Mouse (Mus musculus) kidney, postnatal 0 days (tissue): ENCODE measurements at regions not wholly inside any gene's neighbourhood (a gene's known extent, or its start where the extent isn't known, plus 50 kb on each side); places are given as distances from the start of the nearest gene placed in this dataset.
A peak's percentile ranks its signal among the peaks of the same experiment; 100 is the strongest.

ENCODE experiments used
- ATAC-seq: fragments of 200-750 bp; cut with Nextera tagmentation; replicated peaks from 2 replicates; pipeline ENCODE4 v1.8.0; 2017; ENCODE audit warnings: low read depth, moderate number of reproducible peaks, moderate TSS enrichment, moderate library complexity; ENCODE audit not compliant: low FRiP score
- DNase-seq: peaks from one replicate; pipeline ENCODE4 v3.0.0-alpha.2; 2016; ENCODE audit warnings: low spot score
- H3K27ac ChIP-seq: fragments of 300-500 bp; sonication (generic); 2 replicates; pipeline ENCODE4 v1.5.1; 2014; ENCODE audit warnings: mild to moderate bottlenecking
- H3K27me3 ChIP-seq: fragments of 300-500 bp; sonication (generic); 2 replicates; pipeline ENCODE4 v1.6.1; 2014; ENCODE audit warnings: low read length, mixed read lengths; ENCODE audit not compliant: insufficient read depth
- H3K36me3 ChIP-seq: fragments of 300-500 bp; sonication (generic); 2 replicates; pipeline ENCODE4 v1.6.1; 2014; ENCODE audit warnings: low read length, mixed read lengths; ENCODE audit not compliant: insufficient read depth
- H3K4me1 ChIP-seq: fragments of 300-500 bp; sonication (generic); replicated peaks from 2 replicates; pipeline ENCODE4 v1.6.1; 2014; ENCODE audit warnings: antibody characterized with exemption, low read length, mixed read lengths; ENCODE audit not compliant: insufficient read depth
- H3K4me2 ChIP-seq: fragments of 300-500 bp; sonication (generic); 2 replicates; pipeline ENCODE4 v1.6.1; 2014; ENCODE audit warnings: mild to moderate bottlenecking, low read length, moderate library complexity, mixed read lengths
- H3K4me3 ChIP-seq: fragments of 300-500 bp; sonication (generic); replicated peaks from 2 replicates; pipeline ENCODE4 v1.5.1; 2014; ENCODE audit warnings: low read depth, low read length
- H3K9ac ChIP-seq: fragments of 300-500 bp; sonication (generic); 2 replicates; pipeline ENCODE4 v1.6.1; 2014; ENCODE audit warnings: low read depth, low read length
- H3K9me3 ChIP-seq: fragments of 300-500 bp; sonication (generic); replicated peaks from 2 replicates; pipeline ENCODE4 v1.6.1; 2016; ENCODE audit warnings: low read length, inconsistent platforms, mixed read lengths
- CTCF ChIP-seq: IDR thresholded peaks from 2 replicates; pipeline ENCODE4 v1.5.1; 2016; ENCODE audit warnings: antibody characterized with exemption, low read depth, mild to moderate bottlenecking, moderate library complexity
- WGBS: fragments of 180-500 bp; shearing (Covaris S2); extraction: QIAGEN DNeasy Blood & Tissue Kit; methylation state at CpG from one replicate; pipeline ENCODE4 v1.1.7; 2014; 5-methylcytosine and 5-hydroxymethylcytosine counted together

DNA sequence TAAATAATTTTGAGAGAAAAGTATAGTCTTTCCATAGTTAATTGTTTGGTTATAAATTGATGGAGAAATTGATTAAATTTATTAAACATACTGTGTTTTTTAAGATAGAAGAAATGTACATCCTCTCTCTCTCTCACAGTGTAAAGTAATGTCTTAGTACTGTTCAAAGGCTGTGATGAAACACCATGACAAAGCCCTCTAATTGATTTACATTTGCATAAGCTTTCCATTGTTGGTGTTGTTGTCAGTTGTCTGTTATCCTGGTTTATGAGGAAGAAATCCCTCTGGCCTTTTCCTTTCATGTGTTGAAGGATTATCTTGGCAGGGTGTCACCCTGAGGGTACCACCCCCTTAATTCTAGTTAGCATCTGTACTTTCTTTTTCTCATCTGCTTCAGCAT is 207.2 kb upstream of the Dmd start:
- no peak overlapping the region for H3K9ac ChIP-seq
- H3K27me3 ChIP-seq = no peaks in the 10 kb centered on the region
- no peak overlapping the region for H3K4me3 ChIP-seq
- no peak overlapping the region for H3K27ac ChIP-seq
- ATAC-seq (no peak), DNase-seq (no peak)
- no peak for TF ChIP-seq CTCF
- no peaks in the 10 kb centered on the region for H3K36me3 ChIP-seq
- no peak overlapping the region for H3K4me2 ChIP-seq
- no peaks in the 10 kb centered on the region for H3K4me1 ChIP-seq
- H3K9me3 ChIP-seq = no peaks in the 10 kb centered on the region

DNA sequence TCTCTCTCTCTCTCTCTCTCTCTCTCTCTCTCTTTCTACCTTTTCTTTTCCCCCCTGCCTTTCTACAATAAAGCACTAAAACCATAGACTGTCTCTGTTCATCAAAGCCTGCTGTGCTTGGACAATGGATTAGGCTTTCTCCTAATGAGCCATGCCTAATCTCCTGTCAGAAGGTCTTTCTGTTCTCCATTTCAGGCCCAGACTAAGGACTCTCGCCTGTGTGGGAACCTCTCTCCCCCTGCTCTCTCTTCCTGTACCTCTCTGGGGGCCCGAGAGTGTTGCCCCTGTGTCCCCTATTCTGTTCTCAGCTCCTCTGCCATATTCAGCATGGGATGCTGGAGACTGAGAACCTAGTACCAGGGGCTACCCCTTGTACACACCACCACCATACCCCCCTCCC is 184.5 kb upstream of the Dmd start:
- no peak overlapping the region for H3K27ac ChIP-seq
- H3K9ac ChIP-seq = no peak overlapping the region
- DNase-seq = no peak
- no peak for TF ChIP-seq CTCF
- 50% methylated on average over 2 of the region's 2 CpGs for WGBS
- ATAC-seq = no peak
- no peak overlapping the region for H3K4me3 ChIP-seq
- H3K9me3 ChIP-seq = no peaks in the 10 kb centered on the region
- H3K4me1 ChIP-seq = no peaks in the 10 kb centered on the region
- H3K36me3 ChIP-seq = no peaks in the 10 kb centered on the region
- H3K4me2 ChIP-seq = no peak overlapping the region
- H3K27me3 ChIP-seq = no peaks in the 10 kb centered on the region

DNA sequence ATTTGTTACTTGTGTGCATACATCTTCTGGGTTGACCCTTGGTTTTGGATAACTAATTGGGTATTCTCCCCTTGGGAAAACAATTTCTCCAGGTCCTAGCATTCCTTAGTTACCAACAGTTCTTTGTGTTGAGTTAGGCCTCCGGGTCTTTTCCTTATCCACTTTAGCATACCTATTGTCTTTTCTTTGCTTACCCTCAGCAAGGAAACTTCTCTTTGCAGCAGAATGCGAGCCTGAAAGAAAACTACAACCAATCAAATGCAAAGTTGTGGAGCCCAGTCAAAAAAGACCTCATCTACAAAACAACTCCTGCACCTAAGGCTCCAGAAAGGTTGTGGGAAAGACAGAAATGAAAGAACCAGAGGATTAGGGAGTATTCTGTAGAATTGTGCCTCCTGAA is 139.5 kb upstream of the Dmd start:
- no peak overlapping the region for H3K9ac ChIP-seq
- ATAC-seq = no peak
- no peak overlapping the region for H3K4me3 ChIP-seq
- H3K27me3 ChIP-seq = no peaks in the 10 kb centered on the region
- 43% methylated on average over 2 of the region's 2 CpGs for WGBS
- H3K36me3 ChIP-seq = no peaks in the 10 kb centered on the region
- no peak overlapping the region for H3K27ac ChIP-seq
- no peak for TF ChIP-seq CTCF
- H3K4me1 ChIP-seq = no peaks in the 10 kb centered on the region
- H3K9me3 ChIP-seq = no peaks in the 10 kb centered on the region
- DNase-seq = no peak
- no peak overlapping the region for H3K4me2 ChIP-seq

DNA sequence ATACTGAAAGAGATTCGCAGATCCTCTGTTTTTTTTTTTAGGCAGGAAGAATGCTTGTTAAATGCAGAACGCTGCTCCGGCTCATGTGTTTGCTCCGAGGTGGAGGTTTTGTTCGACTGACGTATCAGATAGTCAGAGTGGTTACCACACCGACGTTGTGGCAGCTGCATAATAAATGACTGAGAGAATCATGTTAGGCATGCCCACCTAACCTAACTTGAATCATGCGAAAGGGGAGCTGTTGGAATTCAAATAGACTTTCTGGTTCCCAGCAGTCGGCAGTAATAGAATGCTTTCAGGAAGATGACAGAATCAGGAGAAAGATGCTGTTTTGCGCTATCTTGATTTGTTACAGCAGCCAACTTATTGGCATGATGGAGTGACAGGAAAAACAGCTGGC is 134.1 kb upstream of the Dmd start:
- no peak for TF ChIP-seq CTCF
- Histone ChIP-seq H3K4me1 (no peaks in the 10 kb centered on the region), H3K4me2 (peak overlapping the region; percentile 37), H3K36me3 (no peaks in the 10 kb centered on the region), H3K27me3 (no peaks in the 10 kb centered on the region), H3K4me3 (no peak overlapping the region), H3K27ac (no peak overlapping the region), H3K9me3 (no peaks in the 10 kb centered on the region), H3K9ac (no peak overlapping the region)
- ATAC-seq (no peak), DNase-seq (no peak)
- 41% methylated on average over 11 of the region's 11 CpGs for WGBS

DNA sequence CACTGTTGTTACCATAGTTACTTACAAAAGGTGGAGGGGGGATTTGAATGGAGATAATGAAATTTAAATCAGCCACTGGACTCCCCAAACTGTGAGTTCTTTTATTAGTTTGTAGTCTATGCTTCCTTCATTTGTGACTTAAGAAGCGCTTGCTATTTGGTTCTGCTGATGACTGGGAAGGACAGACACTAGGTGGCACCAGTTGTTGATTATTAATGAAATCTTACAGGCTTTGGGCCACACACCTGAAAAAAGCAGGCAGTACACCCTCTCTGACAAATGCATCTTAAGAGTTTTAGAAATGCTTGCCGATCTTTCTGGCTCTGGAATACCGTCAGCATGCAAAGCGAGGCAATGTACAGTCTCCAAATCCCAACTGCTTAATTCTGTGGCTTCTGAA is 131.6 kb upstream of the Dmd start:
- ATAC-seq = no peak
- DNase-seq = peak; percentile 21
- WGBS = 53% methylated on average over 4 of the region's 4 CpGs
- Histone ChIP-seq H3K27me3 (no peaks in the 10 kb centered on the region), H3K9me3 (no peaks in the 10 kb centered on the region), H3K4me2 (no peak overlapping the region), H3K36me3 (no peaks in the 10 kb centered on the region), H3K4me3 (no peak overlapping the region), H3K27ac (no peak overlapping the region), H3K4me1 (no peaks in the 10 kb centered on the region), H3K9ac (no peak overlapping the region)
- TF ChIP-seq CTCF = peak; percentile 53

DNA sequence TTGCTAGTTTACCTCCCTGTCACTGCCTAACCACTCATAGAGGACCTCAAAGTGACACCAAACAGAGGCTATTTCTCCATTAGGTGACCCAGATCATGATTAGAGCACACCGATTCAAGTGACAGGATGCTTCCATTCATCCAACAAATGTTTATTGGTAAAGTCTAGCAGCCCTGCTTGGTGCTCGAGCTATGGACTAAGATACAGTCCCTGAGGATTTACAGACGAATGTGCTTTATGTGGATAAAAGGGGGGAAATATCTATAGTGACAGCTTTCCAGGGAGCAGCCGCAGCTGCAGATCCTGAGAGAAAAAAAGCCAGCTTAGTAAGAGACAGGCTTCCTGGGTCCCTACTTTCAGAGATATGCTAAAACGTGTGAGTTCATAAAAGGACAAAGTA is 125.1 kb upstream of the Dmd start:
- H3K4me2 ChIP-seq = no peak overlapping the region
- no peak overlapping the region for H3K9ac ChIP-seq
- no peaks in the 10 kb centered on the region for H3K27me3 ChIP-seq
- TF ChIP-seq CTCF = no peak
- DNase-seq (no peak), ATAC-seq (no peak)
- 48% methylated on average over 5 of the region's 5 CpGs for WGBS
- no peaks in the 10 kb centered on the region for H3K36me3 ChIP-seq
- no peaks in the 10 kb centered on the region for H3K4me1 ChIP-seq
- H3K4me3 ChIP-seq = no peak overlapping the region
- H3K9me3 ChIP-seq = no peaks in the 10 kb centered on the region
- no peak overlapping the region for H3K27ac ChIP-seq

DNA sequence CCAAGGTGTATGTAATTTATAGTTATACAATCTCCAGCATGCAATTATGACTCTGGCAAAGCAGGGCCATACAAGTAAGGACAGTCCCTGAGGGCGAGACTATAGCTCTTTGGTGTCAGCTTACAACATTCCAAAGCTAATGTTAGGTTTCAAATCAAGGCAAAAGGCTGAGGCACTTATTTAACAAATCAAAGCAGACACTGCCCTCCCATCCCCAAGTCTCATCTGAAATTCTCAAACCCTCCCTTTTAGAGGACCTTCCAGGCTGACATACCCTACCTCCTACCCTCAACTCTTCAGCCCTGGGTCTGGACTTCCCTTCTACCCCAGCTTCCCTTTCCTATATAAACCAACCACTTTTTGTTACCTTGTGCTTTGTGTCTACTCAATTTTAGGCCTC is 82.6 kb upstream of the Dmd start:
- no peak for DNase-seq
- no peak overlapping the region for H3K27ac ChIP-seq
- no peaks in the 10 kb centered on the region for H3K36me3 ChIP-seq
- 29% methylated on average over 1 of the region's 1 CpGs for WGBS
- H3K4me1 ChIP-seq = no peaks in the 10 kb centered on the region
- H3K27me3 ChIP-seq = no peaks in the 10 kb centered on the region
- no peak overlapping the region for H3K9ac ChIP-seq
- H3K9me3 ChIP-seq = no peaks in the 10 kb centered on the region
- no peak overlapping the region for H3K4me2 ChIP-seq
- no peak for TF ChIP-seq CTCF
- H3K4me3 ChIP-seq = no peak overlapping the region
- ATAC-seq = no peak
